Mouse (Mus musculus) cerebellum, postnatal 14 days (tissue): ENCODE data around the gene Psmb7.
A peak's percentile ranks its signal among the peaks of the same experiment; 100 is the strongest.

Source experiments
- DNase-seq, 2 experiments: peaks; one replicate each; pipeline ENCODE4 v3.0.0; 2021; ENCODE audit warnings: mixed read lengths in 2 of 2

Psmb7 gene

DNA sequence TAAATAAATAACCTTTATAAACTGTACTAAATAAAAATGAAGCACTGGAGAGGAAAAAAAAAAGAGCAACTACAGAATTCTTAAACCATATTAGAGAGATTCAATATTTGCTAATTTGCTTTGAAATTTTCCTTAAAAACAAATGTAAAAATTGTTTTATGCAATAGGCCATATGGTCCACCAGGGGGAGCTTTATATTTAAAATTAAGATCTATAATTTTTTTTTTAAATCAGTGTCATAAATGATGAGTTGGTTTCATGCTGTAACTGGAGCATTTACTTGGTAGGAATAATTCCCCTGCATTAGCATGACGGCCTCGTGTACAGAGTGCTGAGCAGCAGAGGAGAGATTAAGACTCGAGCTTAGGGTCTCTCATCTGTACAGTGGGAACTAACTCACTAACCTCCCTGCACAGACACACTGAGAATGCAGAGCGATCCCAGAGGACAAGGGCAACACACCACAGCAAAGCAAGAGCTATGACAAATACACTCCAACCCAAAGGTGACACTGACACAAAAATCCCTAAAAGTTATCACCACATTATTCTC lies 6.1 kb downstream of the Psmb7 start:
- no peak for DNase-seq

DNA sequence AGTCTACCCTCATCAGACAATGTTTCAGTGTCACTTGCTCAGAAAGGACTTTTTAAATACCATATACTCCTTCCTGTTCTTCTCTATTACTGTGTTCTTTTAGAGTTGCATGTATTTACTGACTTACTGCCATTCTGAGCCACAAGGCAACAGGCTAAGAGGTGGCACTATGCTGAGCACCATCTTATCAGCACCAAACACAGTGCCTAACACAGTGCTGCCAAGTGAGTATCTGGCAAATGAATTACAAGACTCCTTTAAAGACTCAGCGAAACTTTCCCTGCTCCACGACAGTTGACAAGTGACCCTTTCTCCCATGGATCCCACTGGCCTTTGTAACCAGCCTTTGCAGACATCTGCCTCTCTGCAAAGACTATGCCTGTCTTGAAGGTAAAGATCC lies 13.3 kb downstream of the Psmb7 start:
- no peak for DNase-seq

- no peak for DNase-seq
Measured at GRCm38 (mm10) chr2:38629451-38629850, 14.4 kb downstream of the Psmb7 start.

DNA sequence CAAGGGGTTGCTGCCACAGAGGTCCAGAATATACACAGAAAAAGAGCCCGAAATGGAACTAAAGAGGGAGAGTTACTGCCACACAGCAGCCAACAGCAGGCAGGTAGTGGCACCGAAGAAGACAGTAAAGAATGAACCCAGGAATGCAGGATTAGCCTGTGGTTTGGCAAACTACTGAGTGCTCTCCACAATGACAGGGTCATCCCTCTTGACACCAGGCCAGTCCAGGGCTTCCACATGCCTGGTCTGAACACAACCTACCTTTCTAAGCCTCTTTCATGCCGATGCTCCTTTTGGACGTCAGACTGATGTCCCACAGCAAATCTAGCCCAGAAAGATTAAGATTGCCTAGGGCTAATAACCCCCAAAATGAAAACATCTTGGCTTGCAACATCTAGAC lies 15.1 kb downstream of the Psmb7 start:
- no peak for DNase-seq

DNA sequence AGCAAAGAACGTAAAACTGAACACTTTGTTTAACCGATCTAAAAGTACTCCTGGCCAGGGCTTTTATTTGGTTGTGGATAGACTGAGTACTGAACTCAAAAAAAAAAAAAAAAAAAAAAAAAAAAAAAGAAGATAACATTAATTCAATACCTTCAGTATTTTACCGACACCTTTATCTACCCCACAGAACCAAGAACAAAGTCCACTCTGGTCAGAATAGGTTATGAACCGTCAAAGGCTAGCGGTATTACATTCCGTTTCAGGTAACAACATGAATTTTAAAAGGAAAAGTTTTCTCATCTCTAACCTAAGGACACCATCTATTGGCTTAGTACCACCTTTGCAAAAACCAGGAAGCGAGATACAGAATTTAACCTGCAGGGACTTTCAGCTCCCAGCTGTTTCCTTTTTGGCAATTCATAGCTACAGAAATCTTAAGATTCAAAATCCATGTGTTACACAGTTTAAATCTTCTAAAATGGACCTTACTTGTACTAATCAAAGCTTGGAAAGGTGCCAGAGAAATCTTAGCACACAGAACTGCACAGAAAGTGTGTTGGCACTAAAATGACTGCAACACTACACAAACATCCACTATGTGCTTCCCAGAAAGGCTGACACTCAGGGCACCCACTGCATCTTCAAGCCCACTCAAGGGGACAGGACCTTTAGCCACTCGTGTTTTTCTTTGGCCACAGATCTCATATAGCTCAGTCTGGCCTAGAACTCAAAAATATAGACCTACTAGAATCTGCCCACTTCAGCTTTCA lies 19.9 kb downstream of the Psmb7 start:
- no peak for DNase-seq

DNA sequence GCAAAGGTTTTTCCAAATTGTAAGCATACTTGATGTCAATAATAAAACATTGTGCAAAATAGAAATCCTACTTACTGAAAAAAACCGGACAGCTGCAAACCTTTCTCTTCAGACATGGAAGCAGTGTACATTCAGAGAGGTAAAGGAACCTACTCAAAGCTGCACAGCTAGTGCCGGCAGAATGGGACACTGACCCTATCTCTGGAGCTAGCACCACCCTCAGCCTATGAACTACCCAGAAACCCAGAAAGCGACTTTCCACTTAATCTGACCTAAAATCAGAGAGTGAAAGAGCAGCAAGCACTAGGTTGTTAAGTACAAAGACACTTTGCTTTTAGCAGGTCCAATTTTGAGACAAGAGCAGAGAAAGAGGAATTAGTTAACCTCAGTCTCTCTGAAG lies 20.5 kb downstream of the Psmb7 start:
- DNase-seq = no peak

- DNase-seq = peak; percentile 54 to 59
Measured at GRCm38 (mm10) chr2:38621610-38622021, 22.3 kb downstream of the Psmb7 start.

GRCm38 (mm10) chr2:38621076-38621475 lies 22.8 kb downstream of the Psmb7 start:
- no peak for DNase-seq

DNA sequence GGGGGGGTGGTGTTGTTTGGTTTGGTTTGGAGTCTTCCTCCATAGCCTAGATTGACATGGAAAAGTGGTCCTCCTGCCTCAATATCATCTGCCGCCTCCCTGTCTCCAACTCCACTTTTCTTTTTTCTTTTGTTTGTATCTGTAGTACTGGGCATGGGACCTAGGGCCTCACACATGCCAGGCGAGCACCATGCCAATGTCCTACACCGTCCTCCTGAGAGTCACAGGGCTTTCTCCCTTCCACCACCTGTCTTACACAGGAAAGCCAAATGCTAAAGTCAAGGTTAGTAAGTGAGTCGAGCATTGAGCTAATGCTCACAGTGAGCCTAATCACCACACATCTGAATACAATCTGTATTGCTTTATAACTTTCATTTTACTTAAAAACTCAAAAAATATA lies 24.1 kb downstream of the Psmb7 start:
- peak; percentile 63 to 78 for DNase-seq

GRCm38 (mm10) chr2:38616956-38617872 lies 26.7 kb downstream of the Psmb7 start:
- no peak for DNase-seq

DNA sequence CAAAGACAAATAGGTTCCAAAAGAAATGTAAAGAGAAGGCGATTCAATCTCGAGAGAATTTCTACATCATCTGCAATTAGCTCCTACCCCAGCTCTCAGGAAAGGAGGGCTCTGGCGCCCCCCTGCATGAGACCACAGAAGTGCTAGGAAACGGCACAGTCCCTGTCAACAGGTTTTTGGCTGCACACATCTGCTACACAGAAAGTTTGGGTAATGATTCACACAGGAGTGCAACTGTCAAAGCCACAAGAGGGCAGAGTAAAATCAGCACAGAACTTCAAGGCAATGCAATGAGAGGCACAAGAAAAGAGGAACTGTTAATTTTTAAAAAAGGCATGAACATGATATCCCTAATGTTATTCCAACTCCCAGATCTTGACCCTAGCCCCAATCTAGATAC lies 27.8 kb downstream of the Psmb7 start:
- DNase-seq = peak; percentile 30

DNA sequence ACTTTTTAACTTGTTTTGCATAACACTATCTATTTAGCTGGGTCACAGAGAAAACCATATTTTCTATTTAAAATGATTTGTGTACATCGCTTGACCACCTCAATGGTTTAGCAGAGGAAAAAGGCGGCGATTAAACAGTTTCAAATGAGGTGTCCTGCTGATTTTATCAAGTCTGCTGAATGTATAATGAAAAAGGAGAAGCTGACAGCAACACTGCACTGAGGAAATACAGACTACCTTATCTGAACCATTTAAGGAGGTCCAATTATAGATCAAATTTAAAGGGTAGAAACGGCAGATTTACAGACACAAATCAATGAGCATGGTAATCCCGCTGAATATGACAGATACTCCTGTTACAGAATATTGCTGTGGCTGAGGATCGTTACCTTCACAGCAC lies 29.4 kb downstream of the Psmb7 start:
- no peak for DNase-seq

GRCm38 (mm10) chr2:38613576-38613975 lies 30.3 kb downstream of the Psmb7 start:
- DNase-seq = no peak

DNA sequence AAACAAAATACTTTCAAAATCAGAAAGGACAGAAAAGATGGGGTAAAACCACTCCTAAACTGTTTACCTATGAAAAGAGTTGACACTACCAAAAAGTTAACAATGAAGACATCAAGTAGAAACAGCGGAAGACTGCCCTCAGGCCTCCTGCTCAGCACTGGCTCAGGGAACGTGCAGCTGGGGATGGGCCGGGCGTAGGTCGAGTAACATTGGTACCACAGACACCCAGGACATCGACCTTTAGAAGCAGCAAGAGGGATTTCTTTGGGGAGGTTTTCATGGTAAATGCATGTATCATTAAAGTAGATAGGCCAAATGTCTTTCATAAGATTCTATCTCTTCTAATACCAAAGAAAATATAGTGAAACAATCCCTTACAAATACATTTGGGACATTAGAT lies 31.3 kb downstream of the Psmb7 start:
- no peak for DNase-seq

GRCm38 (mm10) chr2:38610161-38610560 lies 33.7 kb downstream of the Psmb7 start:
- DNase-seq = no peak

GRCm38 (mm10) chr2:38609310-38609709 lies 34.6 kb downstream of the Psmb7 start:
- DNase-seq = no peak

DNA sequence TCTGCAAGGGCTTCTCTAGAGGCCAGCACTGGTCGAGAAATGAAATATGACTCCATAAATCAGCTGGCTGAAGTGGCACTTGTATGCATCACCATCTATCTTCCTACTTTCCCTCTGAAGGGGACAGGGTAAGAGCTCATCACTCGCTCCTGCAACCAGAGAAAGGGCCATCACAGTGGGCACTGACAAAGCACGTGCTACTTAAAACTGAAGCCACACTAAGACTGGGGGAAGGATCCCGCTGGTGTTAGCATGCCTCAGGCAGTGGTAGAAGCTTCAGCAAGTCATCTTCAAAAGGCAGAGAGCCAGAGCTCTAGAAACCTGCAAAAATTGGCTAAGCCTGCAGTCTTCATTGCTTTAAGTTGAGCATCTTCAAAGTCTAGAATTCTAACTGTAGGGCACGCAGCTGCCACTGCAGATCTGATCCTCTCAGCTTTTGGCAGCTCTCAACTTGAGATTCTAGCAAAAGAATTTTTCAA lies 35.0 kb downstream of the Psmb7 start:
- DNase-seq = no peak

GRCm38 (mm10) chr2:38607716-38608115 lies 36.2 kb downstream of the Psmb7 start:
- no peak for DNase-seq

DNA sequence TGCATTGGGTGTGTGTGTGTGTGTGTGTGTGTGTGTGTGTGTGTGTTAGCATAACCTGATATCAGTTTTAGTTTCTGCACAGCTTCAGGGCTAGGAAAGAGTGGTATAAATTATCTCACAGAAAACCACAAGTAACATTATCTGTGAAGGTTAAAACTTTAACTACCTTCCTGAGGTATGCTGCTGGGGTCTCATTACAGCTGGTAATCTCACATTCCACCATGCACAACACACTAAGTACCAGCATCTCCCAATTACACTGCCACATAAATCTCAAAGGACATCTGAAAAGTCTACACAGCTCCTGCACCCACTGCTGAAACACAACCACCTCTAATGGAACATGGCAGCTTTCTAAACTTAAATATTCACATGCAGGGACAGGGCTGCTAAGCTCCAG lies 43.0 kb downstream of the Psmb7 start:
- DNase-seq = no peak

GRCm38 (mm10) chr2:38598395-38598794 lies 45.5 kb downstream of the Psmb7 start:
- no peak for DNase-seq

DNA sequence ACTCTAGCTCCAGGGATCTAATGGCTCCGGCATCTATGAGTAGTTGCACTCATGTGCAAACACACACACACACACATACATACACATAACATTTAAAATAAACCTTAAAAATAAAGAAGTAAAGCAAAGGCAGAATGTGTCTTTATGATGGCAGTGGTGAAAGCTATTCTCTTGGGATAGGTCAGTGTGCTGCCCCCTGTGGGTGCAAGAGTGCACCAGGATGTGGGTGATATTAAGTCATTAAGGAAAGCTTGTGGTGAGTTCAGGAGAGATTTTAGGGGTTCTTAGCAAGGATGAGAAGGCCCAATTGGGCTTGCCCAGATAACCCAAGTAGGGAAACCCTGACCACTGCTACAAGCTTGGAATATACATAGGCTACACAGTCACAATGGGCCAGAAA lies 46.0 kb downstream of the Psmb7 start:
- DNase-seq = no peak

- no peak for DNase-seq
Measured at GRCm38 (mm10) chr2:38594874-38595273, 49.0 kb downstream of the Psmb7 start.

GRCm38 (mm10) chr2:38591751-38592459 lies 52.0 kb downstream of the Psmb7 start:
- peak; percentile 50 to 61 for DNase-seq
